Mouse (Mus musculus) pancreas, adult 10 weeks (tissue): ENCODE measurements around the gene Cyp2c54. TPM values are rescaled to one million over a fixed set of nuclear protein-coding genes. Genes with fewer than 3 reads are reported as not detected.

Experiments used
- polyA plus RNA-seq: library from polyadenylated mRNA; stranded (reverse); fragments of 350-450 nt; fragmentation: Illumina TruSeq; extraction: RNeasy Lipid Tissue Mini Kit (QIAGEN cat#74804); gene quantifications from one replicate; pipeline ENCODE4 v1.2.3, GENCODE M21; 2015; ENCODE audit warnings: low read depth, low replicate concordance; ENCODE audit not compliant: insufficient read depth

Cyp2c54 gene
- polyA plus RNA-seq, result not detected

DNA sequence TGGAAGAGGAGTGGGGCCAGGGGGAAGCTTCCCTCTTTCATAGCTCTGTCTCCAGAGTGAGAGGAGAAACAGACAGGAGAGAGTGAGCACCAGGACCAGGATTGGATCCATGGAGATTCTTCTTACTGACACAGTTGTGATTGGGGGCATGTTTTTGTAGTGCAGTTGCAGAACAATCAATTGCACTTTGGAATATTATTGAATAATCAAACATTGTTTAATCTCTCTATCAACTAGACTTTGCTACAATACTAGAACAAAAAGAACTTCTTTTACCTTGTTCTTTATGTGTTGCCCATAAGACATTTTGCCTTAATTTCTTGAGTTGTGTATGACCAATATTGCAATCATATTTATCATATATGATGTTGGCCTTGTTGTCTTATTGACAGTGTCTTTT is at the start of gene Cyp2c54:
TSS of gene Cyp2c54 (minus strand) at position 127 of the 400 bp plus-strand sequence.

DNA sequence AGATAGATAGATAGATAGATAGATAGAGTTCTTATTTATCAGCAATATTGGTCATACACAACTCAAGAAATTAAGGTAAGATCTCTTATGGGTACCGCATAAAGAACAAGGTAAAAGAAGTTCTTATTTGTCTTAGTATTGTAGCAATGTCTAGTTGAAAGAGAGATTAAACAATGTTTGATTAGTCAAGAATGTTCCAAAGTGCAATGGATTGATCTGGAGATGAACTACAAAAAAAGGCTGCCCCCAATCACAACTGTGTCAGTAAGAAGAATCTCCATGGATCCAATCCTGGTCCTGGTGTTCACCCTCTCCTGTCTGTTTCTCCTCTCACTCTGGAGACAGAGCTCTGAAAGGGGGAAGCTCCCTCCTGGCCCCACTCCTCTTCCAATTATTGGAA is 15.8 kb upstream of the Cyp2c54 start, which contains the start of gene Cyp2c50:
TSS of gene Cyp2c50 (plus strand) at position 268 of the 400 bp plus-strand sequence.

DNA sequence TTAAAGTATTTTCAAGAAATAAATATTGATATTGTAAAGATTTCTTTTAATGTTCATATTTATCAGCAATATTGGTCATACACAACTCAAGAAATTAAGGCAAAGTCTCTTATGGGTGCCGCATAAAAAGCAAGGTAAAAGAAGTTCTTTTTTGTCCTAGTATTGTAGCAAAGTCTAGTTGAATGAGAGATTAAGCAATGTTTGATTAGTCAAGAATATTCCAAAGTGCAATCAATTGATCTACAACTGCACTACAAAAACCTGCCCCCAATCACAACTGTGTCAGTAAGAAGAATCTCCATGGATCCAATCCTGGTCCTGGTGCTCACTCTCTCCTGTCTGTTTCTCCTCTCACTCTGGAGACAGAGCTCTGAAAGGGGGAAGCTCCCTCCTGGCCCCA is 81.5 kb downstream of the Cyp2c54 start, which contains the start of gene Cyp2c37:
TSS of gene Cyp2c37 (plus strand) at position 285 of the 400 bp plus-strand sequence.

Other genes with a start within 250 kb of the Cyp2c54 start
- gene Cyp2c69, start 187.0 kb downstream of the Cyp2c54 start, polyA plus RNA-seq, result not detected
- gene Cyp2c37, start 81.4 kb downstream of the Cyp2c54 start, polyA plus RNA-seq, result not detected
- gene Cyp2c50, start 15.9 kb upstream of the Cyp2c54 start, polyA plus RNA-seq, result not detected
- not detected for gene Cyp2c70, start 113.5 kb upstream of the Cyp2c54 start, polyA plus RNA-seq
- 16.5 TPM for gene Pdlim1, start 198.0 kb upstream of the Cyp2c54 start, polyA plus RNA-seq